Mouse (Mus musculus) kidney, postnatal 0 days (tissue): ENCODE data around the gene Tmem106b. TPM values are rescaled to one million over a fixed set of nuclear protein-coding genes. Genes with fewer than 3 reads are reported as not detected.

Experiments used
- ATAC-seq: fragments of 200-750 bp; cut with Nextera tagmentation; replicated peaks from 2 replicates; pipeline ENCODE4 v1.8.0; 2017; ENCODE audit warnings: low read depth, moderate number of reproducible peaks, moderate TSS enrichment, moderate library complexity; ENCODE audit not compliant: low FRiP score
- DNase-seq: peaks from one replicate; pipeline ENCODE4 v3.0.0-alpha.2; 2016; ENCODE audit warnings: low spot score
- H3K27ac ChIP-seq: fragments of 300-500 bp; sonication (generic); 2 replicates; pipeline ENCODE4 v1.5.1; 2014; ENCODE audit warnings: mild to moderate bottlenecking
- H3K27me3 ChIP-seq: fragments of 300-500 bp; sonication (generic); 2 replicates; pipeline ENCODE4 v1.6.1; 2014; ENCODE audit warnings: low read length, mixed read lengths; ENCODE audit not compliant: insufficient read depth
- H3K36me3 ChIP-seq: fragments of 300-500 bp; sonication (generic); 2 replicates; pipeline ENCODE4 v1.6.1; 2014; ENCODE audit warnings: low read length, mixed read lengths; ENCODE audit not compliant: insufficient read depth
- H3K4me1 ChIP-seq: fragments of 300-500 bp; sonication (generic); replicated peaks from 2 replicates; pipeline ENCODE4 v1.6.1; 2014; ENCODE audit warnings: antibody characterized with exemption, low read length, mixed read lengths; ENCODE audit not compliant: insufficient read depth
- H3K4me2 ChIP-seq: fragments of 300-500 bp; sonication (generic); 2 replicates; pipeline ENCODE4 v1.6.1; 2014; ENCODE audit warnings: mild to moderate bottlenecking, low read length, moderate library complexity, mixed read lengths
- H3K4me3 ChIP-seq: fragments of 300-500 bp; sonication (generic); replicated peaks from 2 replicates; pipeline ENCODE4 v1.5.1; 2014; ENCODE audit warnings: low read depth, low read length
- H3K9ac ChIP-seq: fragments of 300-500 bp; sonication (generic); 2 replicates; pipeline ENCODE4 v1.6.1; 2014; ENCODE audit warnings: low read depth, low read length
- H3K9me3 ChIP-seq: fragments of 300-500 bp; sonication (generic); replicated peaks from 2 replicates; pipeline ENCODE4 v1.6.1; 2016; ENCODE audit warnings: low read length, inconsistent platforms, mixed read lengths
- CTCF ChIP-seq: IDR thresholded peaks from 2 replicates; pipeline ENCODE4 v1.5.1; 2016; ENCODE audit warnings: antibody characterized with exemption, low read depth, mild to moderate bottlenecking, moderate library complexity
- WGBS: fragments of 180-500 bp; shearing (Covaris S2); extraction: QIAGEN DNeasy Blood & Tissue Kit; methylation state at CpG from one replicate; pipeline ENCODE4 v1.1.7; 2014; 5-methylcytosine and 5-hydroxymethylcytosine counted together
- polyA plus RNA-seq: library from polyadenylated mRNA; unstranded; fragments of >200 nt; fragmentation: Nextera tagmentation; extraction: Ambion mirVana; gene quantifications from 2 replicates; pipeline ENCODE4 v1.2.1, GENCODE M21; 2015

Gene Tmem106b
- polyA plus RNA-seq, 1 experiment from 2014 or later, result 70.6 TPM

GRCm38 (mm10) chr6:13073876-13074275, 4.3 kb downstream of the Tmem106b start:
- H3K4me1 ChIP-seq, result 0 out of 2 replicates have a peak, but pooled peaks cover 2% of the 10 kb centered on the region
- H3K4me3 ChIP-seq, result no peak overlapping the region
- no peaks in the 10 kb centered on the region for H3K9me3 ChIP-seq
- H3K4me2 ChIP-seq, result no peak overlapping the region
- no peak for DNase-seq
- 80% methylated on average over 2 of the region's 2 CpGs for WGBS
- TF ChIP-seq CTCF, result no peak
- no peak overlapping the region for H3K9ac ChIP-seq
- ATAC-seq, result no peak
- H3K27me3 ChIP-seq, result no peaks in the 10 kb centered on the region
- H3K36me3 ChIP-seq, result peaks cover 38% of the 10 kb centered on the region
- no peak overlapping the region for H3K27ac ChIP-seq

DNA sequence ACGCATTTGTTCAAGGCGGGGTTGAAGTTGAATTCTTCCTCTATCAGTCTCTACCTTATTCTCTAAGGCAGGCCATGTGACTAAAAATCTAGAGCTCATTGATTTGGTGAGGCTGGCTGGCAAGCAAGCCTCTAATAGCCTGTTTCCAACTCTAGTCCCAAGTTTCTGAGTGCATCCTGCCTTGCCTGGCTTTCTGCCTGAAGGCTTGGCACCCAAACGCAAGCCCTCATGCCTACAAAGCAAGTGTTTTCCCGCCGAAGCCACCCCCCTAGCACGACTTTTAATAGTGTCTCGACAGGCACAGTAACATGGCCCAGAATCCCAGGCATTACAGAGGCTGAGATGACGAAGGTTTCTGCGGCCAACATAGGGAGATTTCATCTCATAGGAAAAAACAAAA, 13.3 kb downstream of the Tmem106b start:
- H3K4me3 ChIP-seq, result no peak overlapping the region
- DNase-seq (no peak), ATAC-seq (no peak)
- H3K36me3 ChIP-seq, result peaks cover 51% of the 10 kb centered on the region
- no peak overlapping the region for H3K27ac ChIP-seq
- H3K27me3 ChIP-seq, result no peaks in the 10 kb centered on the region
- H3K9ac ChIP-seq, result no peak overlapping the region
- no peak overlapping the region for H3K4me2 ChIP-seq
- H3K9me3 ChIP-seq, result no peaks in the 10 kb centered on the region
- no peaks in the 10 kb centered on the region for H3K4me1 ChIP-seq
- 91% methylated on average over 9 of the region's 9 CpGs for WGBS
- no peak for TF ChIP-seq CTCF

DNA sequence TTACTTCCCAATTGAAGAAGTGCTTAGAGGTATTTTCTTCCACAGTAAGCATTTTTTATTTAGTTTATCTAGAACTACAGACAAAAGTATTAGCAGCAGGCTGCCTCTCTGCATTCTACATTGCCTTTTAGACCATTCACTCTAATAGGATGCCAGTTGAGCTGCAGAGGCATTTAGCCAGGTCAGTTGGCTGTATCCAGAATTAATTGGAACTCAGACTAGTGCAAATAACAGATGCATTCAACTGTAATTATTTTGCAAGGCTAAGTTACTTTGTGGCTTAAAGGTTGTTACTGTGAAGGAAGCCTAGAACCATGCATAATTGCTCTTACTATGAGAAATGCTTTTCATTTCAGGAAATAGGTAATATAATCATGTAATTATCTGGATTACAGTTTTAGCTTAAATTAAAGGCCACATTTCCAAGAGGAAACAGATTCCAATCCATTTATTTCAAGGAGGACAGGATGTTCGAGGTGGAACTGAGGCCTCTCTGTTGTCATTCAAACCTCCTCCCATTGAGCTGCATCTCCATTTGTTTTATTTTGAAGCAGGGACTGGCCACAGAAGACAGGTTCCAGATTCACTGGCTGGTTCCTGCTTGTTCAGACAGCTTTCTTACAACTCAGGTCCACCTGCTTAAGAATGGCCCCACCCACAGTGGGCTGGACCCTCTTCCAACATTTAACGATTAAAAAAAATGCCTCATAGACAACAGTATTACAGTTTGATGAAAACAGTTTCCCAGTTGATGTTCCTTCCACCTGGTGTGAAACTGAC, 27.3 kb downstream of the Tmem106b start:
- H3K4me2 ChIP-seq, result no peak overlapping the region
- no peaks in the 10 kb centered on the region for H3K36me3 ChIP-seq
- WGBS, result 71% methylated on average over 2 of the region's 2 CpGs
- TF ChIP-seq CTCF, result no peak
- H3K4me3 ChIP-seq, result no peak overlapping the region
- no peaks in the 10 kb centered on the region for H3K9me3 ChIP-seq
- ATAC-seq, result no peak
- DNase-seq, result no peak
- H3K4me1 ChIP-seq, result no peaks in the 10 kb centered on the region
- H3K27ac ChIP-seq, result no peak overlapping the region
- H3K9ac ChIP-seq, result no peak overlapping the region
- H3K27me3 ChIP-seq, result no peaks in the 10 kb centered on the region

DNA sequence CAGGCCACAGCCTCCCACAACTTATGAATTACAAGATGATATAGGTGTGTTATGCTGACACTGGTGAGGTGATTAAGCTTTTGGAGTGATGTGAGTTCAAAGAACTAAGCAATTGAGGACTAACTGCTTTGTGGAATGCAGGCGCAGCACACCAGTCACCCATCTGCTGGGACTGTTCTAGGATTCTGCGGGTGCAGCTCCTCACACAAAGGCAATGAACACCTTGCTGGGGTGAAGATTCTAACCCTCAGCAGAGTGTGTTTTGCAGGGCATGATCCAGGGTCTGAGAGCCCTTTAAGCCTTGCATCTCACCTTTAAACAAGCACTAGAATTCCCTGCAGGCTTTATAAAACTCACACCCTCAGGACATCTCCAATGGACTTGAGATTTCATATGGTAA, 30.6 kb downstream of the Tmem106b start:
- ATAC-seq, result no peak
- Histone ChIP-seq H3K4me1 (no peaks in the 10 kb centered on the region), H3K27me3 (no peaks in the 10 kb centered on the region), H3K4me2 (no peak overlapping the region), H3K36me3 (no peaks in the 10 kb centered on the region), H3K9ac (no peak overlapping the region), H3K4me3 (no peak overlapping the region), H3K27ac (no peak overlapping the region), H3K9me3 (no peaks in the 10 kb centered on the region)
- 70% methylated on average over 2 of the region's 2 CpGs for WGBS
- no peak for TF ChIP-seq CTCF
- DNase-seq, result no peak

GRCm38 (mm10) chr6:13108662-13109061, 39.1 kb downstream of the Tmem106b start:
- ATAC-seq (no peak), DNase-seq (no peak)
- H3K27ac ChIP-seq, result no peak overlapping the region
- TF ChIP-seq CTCF, result no peak
- H3K27me3 ChIP-seq, result no peaks in the 10 kb centered on the region
- H3K4me2 ChIP-seq, result no peak overlapping the region
- 64% methylated on average over 1 of the region's 1 CpGs for WGBS
- H3K4me3 ChIP-seq, result no peak overlapping the region
- H3K36me3 ChIP-seq, result no peaks in the 10 kb centered on the region
- H3K9ac ChIP-seq, result no peak overlapping the region
- no peaks in the 10 kb centered on the region for H3K9me3 ChIP-seq
- H3K4me1 ChIP-seq, result no peaks in the 10 kb centered on the region

GRCm38 (mm10) chr6:13137255-13137654, 67.7 kb downstream of the Tmem106b start:
- WGBS, result 89% methylated on average over 1 of the region's 1 CpGs
- DNase-seq, result no peak
- no peak for ATAC-seq
- H3K9ac ChIP-seq, result no peak overlapping the region
- H3K27me3 ChIP-seq, result no peaks in the 10 kb centered on the region
- no peak overlapping the region for H3K4me3 ChIP-seq
- no peak overlapping the region for H3K27ac ChIP-seq
- H3K36me3 ChIP-seq, result no peaks in the 10 kb centered on the region
- no peaks in the 10 kb centered on the region for H3K9me3 ChIP-seq
- no peak for TF ChIP-seq CTCF
- no peak overlapping the region for H3K4me2 ChIP-seq
- H3K4me1 ChIP-seq, result no peaks in the 10 kb centered on the region

Other genes starting within 250 kb of the Tmem106b start
- 0.01 TPM in 1 of 2 replicates, not detected in the other for gene Vwde, start 155.2 kb downstream of the Tmem106b start, polyA plus RNA-seq